Mouse (Mus musculus) ES-Bruce4 (cell line): ENCODE measurements around the gene 2210011C24Rik.

Experiments used
- CTCF ChIP-seq: IDR thresholded peaks from one replicate; pipeline ENCODE4 v1.8.1; 2011; ENCODE audit warnings: low read depth, low read length
- EP300 ChIP-seq: IDR thresholded peaks from 2 replicates; pipeline ENCODE4 v1.6.1; 2011; ENCODE audit warnings: low read depth, low read length; ENCODE audit not compliant: insufficient read depth
- POLR2A ChIP-seq: IDR thresholded peaks from one replicate; pipeline ENCODE4 v1.8.1; 2011; ENCODE audit warnings: low read length; ENCODE audit not compliant: insufficient read depth

DNA sequence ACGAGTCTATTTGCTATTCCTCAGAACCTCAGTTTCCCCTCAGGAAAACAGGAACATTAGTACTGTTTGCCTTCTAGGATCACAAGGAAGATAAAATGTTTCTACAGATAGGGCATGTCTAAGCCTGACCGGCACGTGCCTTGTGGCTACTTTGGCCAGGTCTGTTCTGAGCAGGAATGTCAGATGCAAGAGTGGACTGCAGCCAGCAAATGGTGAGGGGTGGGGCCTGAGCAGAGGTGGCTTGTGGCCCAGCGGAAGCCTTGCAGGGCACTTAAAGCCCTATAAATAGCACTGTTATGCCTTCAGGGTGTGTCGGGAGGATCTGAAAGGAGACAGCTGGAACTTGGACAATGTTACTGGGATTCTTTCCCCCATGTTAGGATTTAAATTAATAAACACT lies 11.1 kb upstream of the 2210011C24Rik start:
- TF ChIP-seq POLR2A (no peak), EP300 (peak; percentile 72; the same call in 1 of the 2 replicates), CTCF (no peak)
